Mouse (Mus musculus) limb, embryonic 13.5 days (tissue): ENCODE measurements around the gene Noc3l. TPM values are rescaled to one million over a fixed set of nuclear protein-coding genes. Genes with fewer than 3 reads are reported as not detected.

Experiments used
- ATAC-seq: fragments of 200-750 bp; cut with Nextera tagmentation; 2 replicates; pipeline ENCODE4 v1.8.0; 2017; ENCODE audit warnings: low read depth, moderate number of reproducible peaks, moderate TSS enrichment; ENCODE audit not compliant: low FRiP score
- H3K27ac ChIP-seq: fragments of 300-500 bp; sonication (generic); 2 replicates; pipeline ENCODE4 v1.5.1; 2015; ENCODE audit warnings: inconsistent platforms, mild to moderate bottlenecking, moderate library complexity
- H3K27me3 ChIP-seq: fragments of 300-500 bp; sonication (generic); 2 replicates; pipeline ENCODE4 v1.6.1; 2015; ENCODE audit warnings: mild to moderate bottlenecking, inconsistent platforms
- H3K36me3 ChIP-seq: fragments of 300-500 bp; sonication (generic); 2 replicates; pipeline ENCODE4 v1.6.1; 2015; ENCODE audit warnings: inconsistent platforms, mild to moderate bottlenecking, moderate library complexity
- H3K4me1 ChIP-seq: fragments of 300-500 bp; sonication (generic); 2 replicates; pipeline ENCODE4 v1.6.1; 2015; ENCODE audit warnings: inconsistent platforms
- H3K4me2 ChIP-seq: fragments of 300-500 bp; sonication (generic); replicated peaks from 2 replicates; pipeline ENCODE4 v1.6.1; 2015; ENCODE audit warnings: inconsistent platforms, mild to moderate bottlenecking, moderate library complexity
- H3K4me3 ChIP-seq: fragments of 300-500 bp; sonication (generic); 2 replicates; pipeline ENCODE4 v1.5.1; 2015; ENCODE audit warnings: moderate library complexity, mild to moderate bottlenecking, inconsistent platforms
- H3K9ac ChIP-seq: fragments of 300-500 bp; sonication (generic); 2 replicates; pipeline ENCODE4 v1.6.1; 2015; ENCODE audit warnings: mild to moderate bottlenecking, inconsistent platforms
- H3K9me3 ChIP-seq: fragments of 300-500 bp; sonication (generic); 2 replicates; pipeline ENCODE4 v1.6.1; 2016; ENCODE audit warnings: inconsistent platforms
- WGBS: fragments of 180-500 bp; shearing (Covaris S2); methylation state at CpG from one replicate; pipeline ENCODE4 v1.1.7; 2015; 5-methylcytosine and 5-hydroxymethylcytosine counted together
- polyA plus RNA-seq: library from polyadenylated mRNA; unstranded; fragments of >200 nt; fragmentation: Nextera tagmentation; extraction: Ambion mirVana; gene quantifications from 2 replicates; pipeline ENCODE4 v1.2.1, GENCODE M21; 2015

Noc3l gene
- polyA plus RNA-seq, result 8.4 and 8.9 TPM in 2 replicates

- peak within 1 kb of the TSS; percentile 80 for H3K4me3 ChIP-seq
- H3K4me2 ChIP-seq, result peak within 1 kb of the TSS; percentile 89
- peak within 1 kb of the TSS; percentile 17; the same call in 1 of the 2 replicates for H3K27ac ChIP-seq
- WGBS, result under 1% methylated on average over 38 of the region's 38 CpGs
- peak within 1 kb of the TSS; percentile 86 for H3K9ac ChIP-seq
- no peaks in the 10 kb centered on the region for H3K27me3 ChIP-seq
- peaks cover 12% of the 10 kb centered on the region for H3K4me1 ChIP-seq
- ATAC-seq, result peak; percentile 96
- no peaks in the 10 kb centered on the region for H3K9me3 ChIP-seq
- H3K36me3 ChIP-seq, result peaks cover 28% of the 10 kb centered on the region
Observed at GRCm38 (mm10) chr19:38818766-38819426, at the start of gene Noc3l. Gene Noc3l (minus strand): TSS chr19:38819237.

GRCm38 (mm10) chr19:38862523-38862922, 43.5 kb upstream of the Noc3l start:
- H3K36me3 ChIP-seq, result no peaks in the 10 kb centered on the region; the same call in 1 of the 2 replicates
- no peaks in the 10 kb centered on the region for H3K27me3 ChIP-seq
- H3K4me3 ChIP-seq, result no peak overlapping the region
- no peaks in the 10 kb centered on the region for H3K9me3 ChIP-seq
- no peak for ATAC-seq
- no peak overlapping the region for H3K27ac ChIP-seq
- H3K4me1 ChIP-seq, result no peaks in the 10 kb centered on the region
- H3K9ac ChIP-seq, result no peak overlapping the region
- 91% methylated on average over 6 of the region's 6 CpGs for WGBS
- no peak overlapping the region for H3K4me2 ChIP-seq

GRCm38 (mm10) chr19:38858224-38858623, 39.2 kb upstream of the Noc3l start:
- Histone ChIP-seq H3K27me3 (no peaks in the 10 kb centered on the region), H3K9ac (no peak overlapping the region), H3K36me3 (no peaks in the 10 kb centered on the region), H3K4me1 (no peaks in the 10 kb centered on the region), H3K9me3 (no peaks in the 10 kb centered on the region), H3K4me3 (no peak overlapping the region), H3K4me2 (no peak overlapping the region), H3K27ac (no peak overlapping the region)
- ATAC-seq, result no peak
- 92% methylated on average over 3 of the region's 3 CpGs for WGBS

GRCm38 (mm10) chr19:38846373-38846772, 27.3 kb upstream of the Noc3l start:
- ATAC-seq, result no peak
- Histone ChIP-seq H3K9me3 (no peaks in the 10 kb centered on the region), H3K36me3 (no peaks in the 10 kb centered on the region), H3K27me3 (no peaks in the 10 kb centered on the region), H3K4me3 (no peak overlapping the region), H3K4me2 (no peak overlapping the region), H3K9ac (no peak overlapping the region), H3K27ac (no peak overlapping the region), H3K4me1 (no peaks in the 10 kb centered on the region)
- WGBS, result 52% methylated on average over 2 of the region's 2 CpGs

GRCm38 (mm10) chr19:38844817-38845216, 25.8 kb upstream of the Noc3l start:
- Histone ChIP-seq H3K27me3 (no peaks in the 10 kb centered on the region), H3K36me3 (no peaks in the 10 kb centered on the region), H3K4me3 (no peak overlapping the region), H3K9ac (no peak overlapping the region), H3K9me3 (no peaks in the 10 kb centered on the region), H3K4me1 (no peaks in the 10 kb centered on the region), H3K4me2 (no peak overlapping the region), H3K27ac (no peak overlapping the region)
- 78% methylated on average over 5 of the region's 5 CpGs for WGBS
- no peak for ATAC-seq

- no peaks in the 10 kb centered on the region for H3K36me3 ChIP-seq
- ATAC-seq, result peak; percentile 52
- no peaks in the 10 kb centered on the region for H3K9me3 ChIP-seq
- H3K27ac ChIP-seq, result peak overlapping the region; percentile 87
- H3K4me3 ChIP-seq, result peak overlapping the region; percentile 81
- H3K4me2 ChIP-seq, result peak overlapping the region; percentile 71
- peaks cover 12% of the 10 kb centered on the region for H3K4me1 ChIP-seq
- no peaks in the 10 kb centered on the region for H3K27me3 ChIP-seq
- peak overlapping the region; percentile 86 for H3K9ac ChIP-seq
- WGBS, result under 1% methylated on average over 38 of the region's 54 CpGs
Observed at GRCm38 (mm10) chr19:38837171-38837641, 18.2 kb upstream of the Noc3l start.

- Histone ChIP-seq H3K4me1 (peaks cover 12% of the 10 kb centered on the region), H3K27ac (peak within 1 kb of the TSS; percentile 87), H3K4me2 (peak within 1 kb of the TSS; percentile 71), H3K4me3 (peak within 1 kb of the TSS; percentile 81), H3K9ac (peak within 1 kb of the TSS; percentile 86), H3K27me3 (no peaks in the 10 kb centered on the region), H3K9me3 (no peaks in the 10 kb centered on the region), H3K36me3 (no peaks in the 10 kb centered on the region)
- peak; percentile 86 for ATAC-seq
- under 1% methylated on average over 71 of the region's 101 CpGs for WGBS
Observed at GRCm38 (mm10) chr19:38836438-38837170, 17.6 kb upstream of the Noc3l start, which contains the start of gene Tbc1d12. Gene Tbc1d12 (plus strand): TSS chr19:38836579.

GRCm38 (mm10) chr19:38836084-38836437, 17.0 kb upstream of the Noc3l start:
- H3K4me1 ChIP-seq, result peaks cover 12% of the 10 kb centered on the region
- peak overlapping the region; percentile 86 for H3K9ac ChIP-seq
- whole genome bisulfite sequencing, result 22% methylated on average over 10 of the region's 10 CpGs
- H3K27ac ChIP-seq, result peak overlapping the region; percentile 87; the same call in 1 of the 2 replicates
- peak overlapping the region; percentile 71 for H3K4me2 ChIP-seq
- H3K9me3 ChIP-seq, result no peaks in the 10 kb centered on the region
- H3K27me3 ChIP-seq, result no peaks in the 10 kb centered on the region
- no peak for ATAC-seq
- H3K36me3 ChIP-seq, result no peaks in the 10 kb centered on the region
- H3K4me3 ChIP-seq, result peak overlapping the region; percentile 81

GRCm38 (mm10) chr19:38833224-38833623, 14.2 kb upstream of the Noc3l start:
- Histone ChIP-seq H3K27me3 (no peaks in the 10 kb centered on the region), H3K27ac (no peak overlapping the region), H3K36me3 (no peaks in the 10 kb centered on the region), H3K4me2 (no peak overlapping the region), H3K4me3 (no peak overlapping the region), H3K9me3 (no peaks in the 10 kb centered on the region), H3K9ac (no peak overlapping the region), H3K4me1 (peaks cover 3% of the 10 kb centered on the region; the same call in 1 of the 2 replicates)
- ATAC-seq, result no peak
- 44% methylated on average over 1 of the region's 1 CpGs for WGBS

GRCm38 (mm10) chr19:38820186-38820804, 1.3 kb upstream of the Noc3l start:
- Histone ChIP-seq H3K4me1 (peaks cover 12% of the 10 kb centered on the region), H3K36me3 (peaks cover 14% of the 10 kb centered on the region), H3K9ac (no peak overlapping the region), H3K27me3 (no peaks in the 10 kb centered on the region), H3K4me2 (no peak overlapping the region), H3K4me3 (no peak overlapping the region), H3K27ac (no peak overlapping the region), H3K9me3 (no peaks in the 10 kb centered on the region)
- ATAC-seq, result no peak
- WGBS, result 73% methylated on average over 4 of the region's 4 CpGs

GRCm38 (mm10) chr19:38819427-38819802, 378 bp upstream of the Noc3l start:
- Histone ChIP-seq H3K36me3 (peaks cover 23% of the 10 kb centered on the region), H3K4me1 (peaks cover 12% of the 10 kb centered on the region), H3K4me2 (peak overlapping the region; percentile 89), H3K27me3 (no peaks in the 10 kb centered on the region), H3K4me3 (peak overlapping the region; percentile 80), H3K9me3 (no peaks in the 10 kb centered on the region), H3K9ac (peak overlapping the region; percentile 86), H3K27ac (peak overlapping the region; percentile 17; the same call in 1 of the 2 replicates)
- 13% methylated on average over 16 of the region's 16 CpGs for WGBS
- ATAC-seq, result peak; percentile 62

GRCm38 (mm10) chr19:38818191-38818590, 846 bp downstream of the Noc3l start:
- Histone ChIP-seq H3K4me1 (peaks cover 12% of the 10 kb centered on the region), H3K27ac (no peak overlapping the region), H3K4me3 (peak overlapping the region; percentile 80), H3K27me3 (no peaks in the 10 kb centered on the region), H3K36me3 (peaks cover 35% of the 10 kb centered on the region), H3K4me2 (peak overlapping the region; percentile 89), H3K9me3 (no peaks in the 10 kb centered on the region), H3K9ac (peak overlapping the region; percentile 86)
- WGBS, result 41% methylated on average over 8 of the region's 8 CpGs
- ATAC-seq, result no peak
